Mouse (Mus musculus): ENCODE measurements around the gene Vtn.
A peak's percentile ranks its signal among the peaks of the same experiment; 100 is the strongest.

Vtn gene

DNA sequence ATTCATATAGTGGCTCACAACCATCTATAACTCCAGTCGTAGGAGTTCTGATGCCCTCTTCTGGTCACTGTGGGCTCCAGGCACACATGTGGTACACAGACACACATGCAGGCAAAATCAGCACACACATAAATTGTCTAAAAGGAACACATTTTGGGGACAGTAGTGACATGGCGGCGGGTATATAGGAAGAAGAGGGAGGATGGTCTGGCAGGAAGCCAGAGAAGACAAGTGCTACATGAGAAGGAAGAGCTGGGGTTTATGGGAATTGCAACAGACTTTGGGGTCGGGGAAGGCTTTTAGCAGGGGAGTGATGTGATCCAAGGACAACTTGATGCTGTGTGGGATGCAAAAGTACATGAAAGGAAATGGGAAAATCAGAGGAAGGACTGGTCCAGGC lies 35.6 kb downstream of the Vtn start:
- DNase-seq (ENCODE audit: low read depth, low spot score), result no peak

DNA sequence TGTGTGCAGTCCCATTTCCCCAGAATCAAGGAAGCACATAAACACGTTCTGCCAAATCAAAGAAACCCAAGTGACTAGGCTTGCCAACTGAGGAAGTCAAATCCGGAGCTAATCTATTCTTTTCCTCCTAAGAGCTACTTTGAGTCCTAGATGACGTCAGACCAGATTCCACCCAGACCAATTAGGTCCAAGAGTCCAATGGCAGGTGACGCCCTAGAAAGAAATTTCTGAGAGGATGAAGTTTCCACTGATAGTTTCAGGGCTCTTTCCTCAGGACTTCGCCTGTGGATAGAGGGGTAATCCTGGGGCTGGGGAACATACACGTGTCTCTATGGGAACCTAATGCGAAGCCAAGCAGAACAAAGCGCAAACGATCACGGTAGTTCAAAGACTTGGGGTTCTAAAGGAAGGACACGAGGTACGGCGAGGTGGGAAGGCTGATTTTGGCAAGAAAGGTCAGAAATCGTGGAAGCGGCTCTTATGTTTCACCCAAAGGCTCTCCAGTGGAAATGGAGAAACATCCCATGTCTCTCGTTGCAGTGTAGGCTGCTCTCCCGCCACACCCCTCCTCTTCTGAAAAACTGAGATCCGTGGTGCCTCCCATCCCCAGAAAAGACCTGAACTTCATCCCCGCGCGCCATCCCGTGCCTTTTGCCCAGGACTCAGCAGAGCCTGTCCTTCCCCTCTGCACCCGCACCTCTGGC lies 36.6 kb downstream of the Vtn start:
- no peak for DNase-seq (ENCODE audit: low read depth, low spot score)

DNA sequence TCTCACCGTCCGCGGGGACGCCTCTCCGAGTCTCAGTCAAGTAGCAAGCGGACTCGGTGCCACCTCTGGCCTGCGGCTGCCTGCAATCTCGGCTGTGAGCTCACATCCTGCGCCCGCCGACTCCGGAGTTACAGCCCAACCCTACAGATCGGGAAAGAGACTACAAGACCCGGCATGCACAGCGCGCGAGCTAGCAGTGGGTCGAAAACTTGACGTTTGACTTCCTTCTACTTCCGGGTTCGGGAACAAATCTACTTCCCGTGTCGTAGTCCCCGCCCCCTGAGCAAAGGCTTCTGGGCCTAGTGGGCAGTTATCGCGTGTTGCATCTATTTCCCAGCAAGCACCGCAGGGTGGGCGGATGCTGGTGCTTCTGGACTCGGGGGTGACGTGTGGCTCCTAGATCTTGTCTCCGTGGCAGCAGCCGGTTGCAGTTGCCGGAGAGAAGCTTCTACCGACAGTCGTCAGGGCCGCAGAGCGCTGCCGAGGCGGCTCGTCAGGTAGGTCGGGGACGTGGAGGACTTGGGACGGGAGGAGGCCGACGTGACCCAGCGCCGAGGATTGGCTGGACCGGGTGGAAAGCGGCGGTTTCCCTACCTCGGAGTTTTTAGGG lies 37.3 kb downstream of the Vtn start, which contains the start of the genes Tnfaip1 and Ift20:
Gene Tnfaip1, minus strand, starts transcription at position 253 of the 610 bp plus-strand sequence.
Gene Ift20, plus strand, starts transcription at position 282 of the 610 bp plus-strand sequence.
- peak; percentile 99 for DNase-seq (ENCODE audit: low read depth, low spot score)

DNA sequence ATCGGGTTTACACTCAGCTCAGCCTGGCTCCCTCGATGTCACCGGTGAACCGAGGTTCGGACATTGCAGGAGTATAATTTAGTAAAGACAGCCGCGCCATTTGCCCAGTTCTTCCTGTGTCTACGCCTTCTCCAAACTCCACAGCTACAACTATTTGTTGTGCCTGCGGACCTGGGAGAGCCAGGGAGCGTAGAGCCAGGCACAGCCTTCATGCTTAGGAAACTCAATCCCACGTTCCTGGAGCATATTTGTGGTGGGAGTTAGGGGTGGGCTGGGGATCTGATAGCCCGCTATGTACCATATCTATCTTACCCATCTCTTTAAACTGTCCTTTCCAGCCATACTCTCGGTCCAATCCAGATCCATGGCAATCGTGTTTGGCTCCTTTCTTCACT lies 37.8 kb downstream of the Vtn start:
- no peak for DNase-seq (ENCODE audit: low read depth, low spot score)

DNA sequence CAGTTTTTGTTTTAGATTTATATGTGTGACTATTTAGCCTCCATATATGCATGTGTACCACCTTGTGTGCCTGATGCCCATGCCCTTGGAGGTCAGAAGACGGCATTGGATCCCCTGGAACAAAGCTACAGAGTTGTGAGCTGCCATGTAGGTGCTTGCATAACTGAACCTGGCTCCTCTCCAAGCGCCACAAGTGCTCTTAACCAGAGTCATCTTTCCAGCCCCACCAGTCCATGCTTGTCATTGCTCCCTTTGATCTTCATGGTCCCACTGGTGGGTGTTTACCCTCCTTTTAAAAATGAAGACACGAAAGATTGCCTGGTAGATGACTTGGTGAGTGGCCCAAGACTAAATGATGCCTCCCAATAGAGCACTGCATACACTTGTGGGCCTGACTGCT lies 41.5 kb downstream of the Vtn start:
- DNase-seq (ENCODE audit: low read depth, low spot score), result no peak

DNA sequence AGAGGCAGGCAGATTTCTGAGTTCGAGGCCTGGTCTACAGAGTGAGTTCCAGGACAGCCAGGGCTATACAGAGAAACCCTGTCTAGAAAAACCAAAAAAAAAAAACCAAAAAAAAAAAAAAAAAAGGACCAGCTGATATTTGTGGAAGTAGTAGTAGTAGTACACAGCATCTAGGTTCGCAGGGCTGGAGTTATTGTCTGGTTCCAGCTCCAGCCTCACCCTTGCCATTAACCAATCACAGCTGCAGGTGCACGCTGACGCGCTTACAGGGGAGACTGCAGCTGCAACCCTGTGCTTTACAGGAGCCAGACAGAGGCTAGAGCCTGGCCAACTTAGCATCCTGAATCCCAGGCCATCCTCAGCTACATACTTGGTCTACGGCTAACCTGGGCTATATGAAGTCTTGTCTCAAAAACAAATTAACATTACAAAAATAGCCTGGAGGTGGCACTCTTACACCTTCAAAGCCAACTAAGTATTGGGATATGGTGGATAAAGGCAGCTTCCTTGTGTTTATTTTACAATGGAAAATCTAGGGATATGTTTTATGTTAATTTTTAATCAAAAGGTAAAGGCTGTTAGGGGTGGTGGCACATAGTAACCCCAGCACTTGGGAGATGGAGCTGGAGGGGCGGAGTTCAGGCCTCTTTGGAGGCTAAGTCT lies 45.7 kb downstream of the Vtn start:
- no peak for DNase-seq (ENCODE audit: low read depth, low spot score)

DNA sequence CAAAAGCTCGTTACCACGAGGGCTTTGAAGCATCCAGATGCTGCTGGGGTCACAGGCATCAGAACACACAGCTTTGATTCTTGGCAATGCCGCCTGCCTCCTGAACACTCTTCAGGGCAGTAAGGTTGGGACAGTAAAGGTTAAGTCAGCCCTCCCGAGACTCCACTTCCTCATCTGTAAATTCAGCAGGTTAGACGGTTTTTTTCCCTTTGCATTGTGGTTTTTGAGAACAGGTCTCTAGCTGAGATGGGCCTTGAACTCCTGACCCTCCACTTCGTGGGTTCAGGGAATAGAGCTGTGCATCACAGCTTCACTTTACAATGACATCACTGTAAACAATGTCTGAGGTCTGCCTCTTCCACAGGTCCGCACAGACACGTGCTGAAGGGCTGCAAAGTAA lies 46.3 kb downstream of the Vtn start:
- DNase-seq (ENCODE audit: low read depth, low spot score), result no peak

DNA sequence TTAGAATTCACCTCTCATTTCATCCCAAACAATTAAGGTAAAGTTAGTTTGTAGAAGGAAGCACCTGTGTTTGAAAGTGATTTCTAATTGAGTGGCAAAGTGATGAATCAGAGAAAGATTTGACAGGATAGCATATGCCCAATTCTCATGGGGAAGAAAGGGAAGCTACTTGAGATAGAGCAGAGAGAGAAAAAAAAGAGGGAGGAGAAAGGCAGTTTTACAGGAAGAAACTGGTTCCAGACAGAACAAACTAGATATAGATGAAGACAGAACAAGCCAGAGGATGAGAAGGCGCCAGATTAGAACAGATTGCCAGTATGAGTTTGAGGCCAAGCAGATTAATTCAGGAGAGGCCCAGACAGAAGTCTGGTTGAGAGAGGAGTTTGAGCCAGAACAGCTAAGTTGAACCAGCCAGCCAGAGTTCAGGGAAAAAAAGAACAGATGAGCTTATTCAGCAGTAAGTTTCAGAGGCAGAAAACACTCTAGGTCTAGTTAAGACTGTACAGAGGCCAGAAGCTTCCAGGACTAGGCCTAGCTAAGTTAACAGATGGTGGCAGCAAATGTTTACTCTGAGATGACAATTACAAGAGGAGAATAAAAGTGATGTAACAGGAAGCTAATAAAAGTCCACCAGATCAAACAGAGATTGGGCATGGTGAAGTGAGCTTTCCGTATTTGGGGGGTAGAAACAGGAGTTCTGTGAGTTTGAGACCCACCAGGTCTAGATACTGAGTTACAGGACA lies 49.0 kb downstream of the Vtn start:
- DNase-seq (ENCODE audit: low read depth, low spot score), result no peak

DNA sequence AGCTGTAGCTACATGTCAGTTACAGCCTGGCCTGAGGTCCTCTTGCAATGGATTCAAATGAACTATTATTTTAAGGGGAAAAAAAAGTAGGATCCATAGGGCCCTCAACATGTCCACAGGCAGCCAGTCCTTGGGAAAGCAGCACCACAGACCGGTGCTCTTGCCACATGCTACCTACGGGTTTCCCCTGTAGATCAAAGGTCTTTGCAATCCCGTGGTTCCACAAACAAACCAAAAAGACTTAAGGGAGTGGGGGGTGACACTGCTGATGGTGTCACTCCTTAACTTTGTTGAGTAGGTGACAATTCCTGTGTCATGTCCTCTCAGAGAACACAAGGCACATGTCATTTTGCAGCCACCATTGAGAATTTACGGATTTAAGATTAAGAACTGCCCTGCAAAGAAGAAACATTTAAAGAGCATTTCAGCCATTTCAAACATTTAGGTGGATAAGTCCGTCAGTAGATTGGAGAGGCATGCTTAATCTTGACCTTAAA lies 50.6 kb downstream of the Vtn start:
- DNase-seq (ENCODE audit: low read depth, low spot score), result no peak

DNA sequence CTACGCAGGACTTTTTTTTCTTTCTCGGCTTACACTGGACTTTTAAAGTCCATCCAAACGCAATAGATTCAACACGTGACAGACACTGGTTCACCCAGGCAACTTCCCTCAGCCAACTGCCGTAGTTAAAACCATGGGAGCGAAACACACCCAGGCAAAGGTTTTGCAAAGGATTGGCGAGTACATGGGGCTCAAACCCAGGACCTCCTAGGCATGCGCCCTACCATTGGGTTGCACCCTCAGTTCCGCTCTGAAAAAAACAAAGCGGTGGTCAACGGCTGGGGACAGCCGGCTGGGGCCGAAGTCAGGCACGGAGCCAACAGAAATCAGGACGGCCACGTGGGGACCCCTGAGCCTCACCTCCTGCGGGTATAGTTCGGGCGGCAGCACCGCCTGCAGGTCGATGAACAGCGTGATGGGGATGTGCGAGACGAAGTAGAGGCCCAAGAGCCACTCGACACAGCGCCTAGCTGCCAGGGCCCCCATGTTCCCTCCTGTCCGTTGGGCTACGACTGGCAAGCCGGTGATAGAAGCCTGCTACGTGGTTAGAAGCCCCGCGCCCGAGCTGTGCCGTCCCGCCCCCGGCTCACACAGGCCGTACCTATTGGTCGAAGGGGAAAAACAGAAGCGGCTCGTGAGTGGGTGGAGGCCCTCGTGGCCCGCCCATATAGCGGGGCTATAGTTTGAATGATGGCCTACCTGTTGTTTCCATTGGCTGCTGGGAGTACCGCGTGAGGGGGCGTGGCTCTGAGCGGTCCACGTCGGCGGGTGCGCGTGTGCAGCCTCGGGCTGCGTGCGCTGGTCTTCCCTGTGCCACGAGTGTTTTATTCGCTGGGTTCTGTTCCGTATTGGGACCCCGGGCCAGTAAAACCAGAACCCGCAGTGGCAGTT lies 51.5 kb downstream of the Vtn start, which contains the start of gene Tmem97:
Gene Tmem97, minus strand, starts transcription at position 610 of the 891 bp plus-strand sequence.
- peak; percentile 96 for DNase-seq (ENCODE audit: low read depth, low spot score)

DNA sequence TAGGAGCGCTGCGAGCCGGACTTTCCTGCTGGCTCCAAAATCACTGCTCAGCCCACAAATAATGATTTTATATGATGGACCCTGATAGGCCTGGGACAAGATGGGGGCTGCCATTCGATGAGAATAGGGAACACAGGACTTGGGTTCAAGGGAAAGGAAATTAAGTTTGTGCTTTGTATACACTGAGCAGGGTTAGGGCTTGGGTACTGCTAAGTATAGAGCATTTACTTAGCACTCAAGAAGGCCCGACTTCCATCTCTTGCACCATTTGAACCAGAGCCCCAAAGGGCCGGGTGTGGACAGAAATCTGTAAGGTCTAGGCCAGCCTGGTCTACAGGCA lies 52.1 kb downstream of the Vtn start:
- DNase-seq (ENCODE audit: low read depth, low spot score), result no peak

Measured in brain, embryonic 18.5 days (tissue).